Mouse (Mus musculus): ENCODE results near the gene Anapc10. TPM values are rescaled to one million over a fixed set of nuclear protein-coding genes. Genes with fewer than 3 reads are reported as not detected.

The Anapc10 gene
- polyA plus RNA-seq, 1 experiment from 2014 or later: 30.6 TPM

DNA sequence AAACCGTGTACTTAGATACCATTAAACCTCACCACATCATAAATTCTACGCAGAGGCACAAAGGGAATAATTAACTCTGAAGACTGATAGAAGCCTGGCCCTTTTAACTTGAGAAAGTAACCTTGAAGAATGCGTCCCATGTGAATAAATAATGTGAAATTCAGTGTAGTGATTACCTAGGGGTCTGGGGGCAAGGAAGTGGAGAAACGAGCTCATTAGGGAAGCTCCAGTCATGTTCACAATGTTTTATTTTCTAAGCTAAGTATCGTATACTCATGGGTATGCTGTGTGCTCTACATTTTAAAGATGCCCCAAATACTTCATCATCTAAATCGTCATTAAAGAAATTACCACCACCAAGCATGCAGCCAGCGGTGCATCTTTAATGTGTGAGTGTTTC is 85.1 kb downstream of the Anapc10 start:
- H3K9ac ChIP-seq (ENCODE audit: low read length): no peak overlapping the region
- DNase-seq (ENCODE audit: low spot score) (no peak), ATAC-seq (ENCODE audit: low FRiP score, low TSS enrichment) (no peak)
- H3K4me1 ChIP-seq (replicated peaks; ENCODE audit: control insufficient read depth, insufficient read depth): no peaks in the 10 kb centered on the region
- no peaks in the 10 kb centered on the region for H3K27me3 ChIP-seq (ENCODE audit: control insufficient read depth, insufficient read depth, low read length)
- no peaks in the 10 kb centered on the region for H3K36me3 ChIP-seq (ENCODE audit: control insufficient read depth, insufficient read depth, low read length)
- no peak overlapping the region for H3K4me2 ChIP-seq (replicated peaks; ENCODE audit: low read depth)
- 83% methylated on average over 7 of the region's 7 CpGs for whole genome bisulfite sequencing
- no peak overlapping the region for H3K27ac ChIP-seq (replicated peaks)
- TF ChIP-seq EP300 (optimal IDR thresholded peaks at IDR 0.05): no peak
- no peak for TF ChIP-seq CTCF (IDR thresholded peaks at IDR 0.05; ENCODE audit: low read depth)
- no peaks in the 10 kb centered on the region for H3K9me3 ChIP-seq (ENCODE audit: control insufficient read depth, low read length)
- no peak overlapping the region for H3K4me3 ChIP-seq (ENCODE audit: low read depth, low read length)

DNA sequence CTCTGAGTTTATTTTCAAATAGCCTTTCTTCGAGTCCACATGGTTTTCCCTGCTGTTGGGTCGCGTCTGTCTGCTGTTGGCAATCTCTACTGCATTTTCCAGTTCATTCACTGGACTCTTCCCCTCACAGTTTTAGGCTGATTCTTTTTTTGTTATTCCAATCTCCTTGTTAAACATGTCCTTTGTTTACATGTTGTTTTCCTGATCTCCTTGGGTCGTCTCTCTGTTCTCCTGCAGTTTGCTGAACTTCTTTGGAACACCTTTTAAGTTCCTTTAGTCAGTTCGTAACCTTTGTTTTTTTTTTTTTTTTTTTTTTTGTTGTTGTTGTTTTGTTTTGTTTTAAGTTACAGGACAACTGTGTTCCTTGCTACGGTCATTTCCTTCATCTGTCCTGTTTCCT is 92.9 kb downstream of the Anapc10 start:
- TF ChIP-seq EP300 (optimal IDR thresholded peaks at IDR 0.05) (no peak), CTCF (IDR thresholded peaks at IDR 0.05; ENCODE audit: low read depth) (no peak)
- Histone ChIP-seq H3K27me3 (ENCODE audit: control insufficient read depth, insufficient read depth, low read length) (no peaks in the 10 kb centered on the region), H3K36me3 (ENCODE audit: control insufficient read depth, insufficient read depth, low read length) (no peaks in the 10 kb centered on the region), H3K9me3 (ENCODE audit: control insufficient read depth, low read length) (no peaks in the 10 kb centered on the region), H3K4me3 (ENCODE audit: low read depth, low read length) (no peak overlapping the region), H3K9ac (ENCODE audit: low read length) (no peak overlapping the region), H3K27ac (replicated peaks) (no peak overlapping the region), H3K4me2 (replicated peaks; ENCODE audit: low read depth) (no peak overlapping the region), H3K4me1 (replicated peaks; ENCODE audit: control insufficient read depth, insufficient read depth) (no peaks in the 10 kb centered on the region)
- 82% methylated on average over 6 of the region's 6 CpGs for WGBS
- no peak for DNase-seq (ENCODE audit: low spot score)
- no peak for ATAC-seq (ENCODE audit: low FRiP score, low TSS enrichment)

DNA sequence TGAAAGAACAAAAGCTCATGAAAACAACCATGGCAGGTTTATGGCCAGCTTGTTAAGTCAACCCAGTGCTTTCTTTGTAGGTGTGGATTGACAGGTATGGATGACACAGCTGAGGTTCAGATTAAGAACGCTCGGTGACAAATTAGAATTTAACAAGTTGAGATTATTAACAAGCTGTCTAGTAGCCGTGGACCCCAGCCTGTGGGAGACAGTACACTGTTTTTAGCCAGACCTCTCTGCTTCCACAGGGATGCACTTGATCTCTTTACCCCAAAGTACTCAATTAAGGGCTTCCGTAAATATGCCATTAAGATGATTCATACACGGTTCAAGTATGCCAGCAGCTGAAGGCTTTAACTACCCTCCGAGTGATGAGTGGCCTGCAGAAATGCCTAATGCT is 95.4 kb downstream of the Anapc10 start:
- Histone ChIP-seq H3K36me3 (ENCODE audit: control insufficient read depth, insufficient read depth, low read length) (no peaks in the 10 kb centered on the region), H3K4me1 (replicated peaks; ENCODE audit: control insufficient read depth, insufficient read depth) (no peaks in the 10 kb centered on the region), H3K27me3 (ENCODE audit: control insufficient read depth, insufficient read depth, low read length) (no peaks in the 10 kb centered on the region), H3K4me3 (ENCODE audit: low read depth, low read length) (no peak overlapping the region), H3K27ac (replicated peaks) (no peak overlapping the region), H3K9me3 (ENCODE audit: control insufficient read depth, low read length) (no peaks in the 10 kb centered on the region), H3K4me2 (replicated peaks; ENCODE audit: low read depth) (no peak overlapping the region), H3K9ac (ENCODE audit: low read length) (no peak overlapping the region)
- TF ChIP-seq CTCF (IDR thresholded peaks at IDR 0.05; ENCODE audit: low read depth) (no peak), EP300 (optimal IDR thresholded peaks at IDR 0.05) (no peak)
- 34% methylated on average over 6 of the region's 6 CpGs for WGBS
- DNase-seq (ENCODE audit: low spot score): no peak
- ATAC-seq (ENCODE audit: low FRiP score, low TSS enrichment): no peak

DNA sequence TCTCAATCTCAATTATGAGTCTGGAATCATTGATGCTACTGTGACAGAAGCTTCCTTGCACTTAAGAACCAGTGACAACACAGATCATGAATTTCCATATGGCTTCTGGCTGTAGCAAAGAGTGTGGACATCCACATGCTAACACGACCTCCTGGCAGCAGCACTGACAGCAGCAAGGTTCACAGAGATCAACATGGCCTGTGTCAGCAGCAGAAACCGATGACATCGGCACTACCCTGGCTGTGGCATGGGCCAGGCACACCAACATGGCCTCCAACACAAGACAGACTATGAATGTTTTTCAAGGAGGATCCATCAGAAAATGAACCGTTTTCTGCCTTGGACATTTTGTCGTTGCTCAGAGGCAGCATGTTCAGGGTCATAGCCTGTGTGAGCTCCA is 114.9 kb downstream of the Anapc10 start:
- Histone ChIP-seq H3K4me1 (replicated peaks; ENCODE audit: control insufficient read depth, insufficient read depth) (no peaks in the 10 kb centered on the region), H3K4me3 (ENCODE audit: low read depth, low read length) (no peak overlapping the region), H3K36me3 (ENCODE audit: control insufficient read depth, insufficient read depth, low read length) (no peaks in the 10 kb centered on the region), H3K4me2 (replicated peaks; ENCODE audit: low read depth) (no peak overlapping the region), H3K27me3 (ENCODE audit: control insufficient read depth, insufficient read depth, low read length) (no peaks in the 10 kb centered on the region), H3K27ac (replicated peaks) (no peak overlapping the region), H3K9me3 (ENCODE audit: control insufficient read depth, low read length) (no peaks in the 10 kb centered on the region), H3K9ac (ENCODE audit: low read length) (no peak overlapping the region)
- ATAC-seq (ENCODE audit: low FRiP score, low TSS enrichment): no peak
- no peak for TF ChIP-seq CTCF (IDR thresholded peaks at IDR 0.05; ENCODE audit: low read depth)
- no peak for TF ChIP-seq EP300 (optimal IDR thresholded peaks at IDR 0.05)
- DNase-seq (ENCODE audit: low spot score): no peak
- 86% methylated on average over 5 of the region's 5 CpGs for WGBS

Other genes starting within 250 kb of the Anapc10 start
- 5.4 and 5.6 TPM in 2 replicates for gene Otud4, start 72.2 kb upstream of the Anapc10 start, polyA plus RNA-seq (2015; fragmentation: Nextera tagmentation; extraction: Ambion mirVana)
- gene Abce1, start 80 bp upstream of the Anapc10 start, polyA plus RNA-seq (2015; fragmentation: Nextera tagmentation; extraction: Ambion mirVana): 39.0 and 39.1 TPM in 2 replicates